Mouse (Mus musculus) adrenal gland, adult 2 months (tissue): ENCODE measurements around the gene Rapsn. TPM values are rescaled to one million over a fixed set of nuclear protein-coding genes. Genes with fewer than 3 reads are reported as not detected.

Experiments
- DNase-seq: peaks from one replicate; pipeline ENCODE4 v3.0.0; 2021
- polyA plus RNA-seq: library from polyadenylated mRNA; depleted of rRNA; stranded (reverse); fragments of >200 nt; gene quantifications from 2 replicates; pipeline ENCODE4 v1.2.3, GENCODE M21; 2012; rRNA removed
- total RNA-seq, 2 experiments: library from RNA; stranded (reverse); gene quantifications; 2 replicates each; pipeline ENCODE4 v1.2.3; 2021

The Rapsn gene
- total and polyA plus RNA-seq, 3 experiments, result 0.72 to 3.8 (median 3.1) TPM

- DNase-seq, result no peak
Observed at GRCm38 (mm10) chr2:91080784-91081513, 45.5 kb downstream of the Rapsn start.

- DNase-seq, result no peak
Observed at GRCm38 (mm10) chr2:91081775-91082695, 46.6 kb downstream of the Rapsn start, which contains the start of gene Spi1. TSS of gene Spi1 (plus strand) at chr2:91082390.

- DNase-seq, result peak; percentile 68
Observed at GRCm38 (mm10) chr2:91082844-91083243, 47.4 kb downstream of the Rapsn start.

- no peak for DNase-seq
Observed at GRCm38 (mm10) chr2:91083366-91083940, 48.0 kb downstream of the Rapsn start.

DNA sequence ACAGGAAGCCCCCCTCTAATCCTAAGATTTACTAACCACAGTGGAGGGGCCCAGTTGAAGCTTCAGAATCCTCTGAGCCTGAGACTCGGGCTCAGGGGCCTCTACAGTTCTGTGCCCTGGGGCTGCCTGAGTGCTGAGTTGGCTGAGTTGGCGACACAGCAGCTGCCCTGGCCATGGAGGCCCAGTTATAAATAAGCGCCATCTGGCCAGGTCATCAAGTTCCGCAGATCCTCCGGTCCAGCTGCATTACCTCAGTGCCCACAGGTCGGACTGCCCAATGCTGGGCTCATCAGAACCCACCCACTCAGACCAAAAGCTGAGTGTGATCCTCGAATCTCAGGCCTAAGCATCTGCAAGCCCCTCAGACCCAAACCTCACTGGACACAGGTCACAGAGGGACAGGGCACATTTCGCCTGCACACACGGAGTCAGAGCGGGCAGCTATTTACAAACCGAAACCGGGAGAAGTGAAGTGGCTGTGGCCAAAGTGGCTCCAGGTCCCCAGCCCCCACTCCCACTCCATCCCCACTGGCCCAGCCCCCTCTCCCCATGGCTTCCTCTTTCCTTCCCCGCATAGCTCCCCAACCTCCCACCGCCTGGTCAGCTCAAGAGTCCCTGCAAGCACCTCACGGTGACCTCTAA is 48.9 kb downstream of the Rapsn start:
- no peak for DNase-seq

DNA sequence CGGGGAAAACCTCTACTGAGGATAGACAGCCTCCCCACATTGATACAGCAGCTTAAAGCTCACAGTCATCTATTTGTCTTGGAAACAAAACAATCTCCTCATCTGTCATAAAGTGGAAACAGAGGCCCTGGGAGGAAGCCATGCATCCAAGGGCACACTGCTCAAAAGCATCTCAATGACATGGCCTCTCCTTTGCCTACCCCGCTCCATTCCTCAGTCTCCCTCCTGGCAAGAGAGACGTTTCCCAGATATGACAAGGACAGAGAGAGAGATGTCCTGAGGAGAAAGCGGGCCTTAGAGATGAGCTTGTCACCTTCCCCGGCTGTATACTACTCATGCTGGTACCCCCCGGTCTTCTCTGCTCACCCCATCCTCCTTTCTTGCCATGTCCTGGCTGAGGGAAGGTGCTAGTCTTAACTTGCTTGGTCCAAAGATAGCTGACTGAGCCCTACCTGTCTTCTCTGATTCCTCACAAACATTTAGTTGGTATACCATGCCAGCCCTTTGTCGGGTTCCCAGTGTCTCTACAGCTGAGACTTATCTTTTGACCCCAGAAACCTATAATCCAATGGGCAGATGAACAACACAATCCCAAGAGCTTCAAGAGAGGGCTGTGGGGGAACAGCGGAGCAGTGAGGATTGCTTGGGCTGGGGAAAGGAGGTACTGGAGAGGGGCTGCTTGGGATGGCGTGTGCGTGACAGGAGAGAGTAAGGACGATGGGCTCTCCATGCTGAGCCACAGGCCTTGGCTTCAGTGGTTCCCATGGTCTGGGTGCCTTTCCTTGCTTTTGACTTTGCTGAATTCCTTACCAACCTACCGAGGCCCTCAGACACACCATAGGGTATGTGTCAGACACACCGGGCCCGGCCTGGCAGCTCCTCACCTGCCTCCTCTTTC is 50.3 kb downstream of the Rapsn start:
- DNase-seq, result no peak

DNA sequence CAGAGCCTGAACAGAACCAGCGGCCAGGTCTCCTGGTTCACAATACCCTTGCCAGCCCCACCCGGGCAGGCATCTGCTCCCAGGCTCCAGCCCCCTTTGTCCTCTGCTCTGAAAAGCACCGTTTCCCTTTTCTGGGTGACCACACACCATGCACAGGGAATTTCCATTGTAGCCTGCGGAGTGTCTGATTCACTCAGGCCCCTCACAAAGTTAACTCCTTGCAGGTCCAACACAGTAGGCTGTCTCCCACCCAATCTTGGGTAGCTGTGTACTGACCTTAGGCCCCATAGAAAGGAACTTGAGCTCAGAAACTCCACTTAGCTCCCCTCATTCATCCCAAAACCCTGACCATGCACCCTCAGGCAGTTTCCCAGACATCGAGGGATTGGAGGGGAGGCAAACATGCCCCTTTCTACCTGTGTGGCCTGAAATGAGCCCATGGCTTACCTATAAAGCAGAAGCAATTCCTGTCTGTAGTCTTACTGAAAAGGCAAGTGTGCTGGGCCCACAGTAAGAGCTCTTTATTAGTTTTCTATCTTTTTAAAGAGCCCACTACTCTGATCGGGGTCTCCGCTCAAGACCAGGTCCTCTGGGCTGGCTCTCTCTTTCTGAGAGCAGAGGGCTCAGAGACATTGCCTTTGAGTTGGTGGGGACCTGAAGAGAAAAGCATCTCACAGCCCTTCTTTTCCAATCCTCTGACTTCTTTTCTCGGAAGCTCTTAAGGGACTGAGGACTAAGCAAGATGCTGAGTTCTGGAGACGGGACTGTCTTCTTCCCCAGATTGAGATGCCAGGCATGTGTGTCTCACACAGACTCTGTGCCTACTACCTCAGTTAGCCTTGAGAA is 51.2 kb downstream of the Rapsn start:
- no peak for DNase-seq

- DNase-seq, result no peak
Observed at GRCm38 (mm10) chr2:91087453-91087852, 52.0 kb downstream of the Rapsn start.

GRCm38 (mm10) chr2:91088987-91089386 is 53.6 kb downstream of the Rapsn start:
- no peak for DNase-seq

DNA sequence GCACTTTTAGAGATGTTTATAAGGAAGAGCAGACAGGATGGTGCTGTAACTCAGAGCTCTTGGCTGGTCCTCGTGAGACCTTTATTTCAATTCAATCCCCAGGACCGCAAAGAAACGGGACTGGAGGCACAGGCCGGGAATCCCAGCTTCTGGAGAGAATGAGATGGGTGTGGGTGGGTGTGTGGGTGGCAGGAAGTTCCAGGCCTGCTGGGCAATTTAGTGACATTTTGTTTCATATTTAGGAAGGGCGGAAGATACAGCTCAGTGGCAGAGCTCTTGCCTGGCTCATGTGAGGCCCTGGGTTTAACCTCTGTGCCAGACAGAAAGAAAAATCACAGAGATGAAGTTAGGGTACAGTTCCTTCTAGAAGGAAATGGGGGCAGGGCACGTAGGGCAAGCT is 54.8 kb downstream of the Rapsn start:
- no peak for DNase-seq

GRCm38 (mm10) chr2:91090827-91091226 is 55.4 kb downstream of the Rapsn start:
- no peak for DNase-seq

Other genes starting within 250 kb of the Rapsn start
- 100 to 1,000 TPM; 264 to 267 TPM for gene Mtch2, start 188.5 kb upstream of the Rapsn start, total RNA-seq
- 28.9 and 36.0 TPM in 2 replicates for gene Mtch2, start 188.5 kb upstream of the Rapsn start, polyA plus RNA-seq
- gene C1qtnf4, start 149.8 kb upstream of the Rapsn start, total RNA-seq, result 1 to 10 TPM; 1.6 to 1.9 TPM
- 13.8 and 19.6 TPM in 2 replicates for gene C1qtnf4, start 149.8 kb upstream of the Rapsn start, polyA plus RNA-seq
- gene Kbtbd4, start 130.9 kb upstream of the Rapsn start, total RNA-seq, result 10 to 100 TPM; 30.0 to 31.2 TPM
- 15.6 and 20.2 TPM in 2 replicates for gene Kbtbd4, start 130.9 kb upstream of the Rapsn start, polyA plus RNA-seq
- 100 to 1,000 TPM; 337 to 401 TPM for gene Ndufs3, start 130.8 kb upstream of the Rapsn start, total RNA-seq
- gene Ndufs3, start 130.8 kb upstream of the Rapsn start, polyA plus RNA-seq, result 176 and 178 TPM in 2 replicates
- 10 to 100 TPM; 82.8 to 88.4 TPM for gene Celf1, start 95.2 kb upstream of the Rapsn start, total RNA-seq
- gene Celf1, start 95.2 kb upstream of the Rapsn start, polyA plus RNA-seq, result 19.8 and 24.2 TPM in 2 replicates
- gene Psmc3, start 18.4 kb downstream of the Rapsn start, total RNA-seq, result 100 to 1,000 TPM; 235 to 255 TPM
- gene Psmc3, start 18.4 kb downstream of the Rapsn start, polyA plus RNA-seq, result 28.1 and 31.9 TPM in 2 replicates
- 10 to 100 TPM; 27.7 to 36.7 TPM for gene Slc39a13, start 34.8 kb downstream of the Rapsn start, total RNA-seq
- gene Slc39a13, start 34.8 kb downstream of the Rapsn start, polyA plus RNA-seq, result 60.4 and 66.7 TPM in 2 replicates
- gene Spi1, start 46.8 kb downstream of the Rapsn start, total RNA-seq, result 1 to 10 TPM; 5.0 to 7.1 TPM
- gene Spi1, start 46.8 kb downstream of the Rapsn start, polyA plus RNA-seq, result 17.6 and 21.9 TPM in 2 replicates
- gene Mybpc3, start 82.5 kb downstream of the Rapsn start, total RNA-seq, result under 1 TPM; 0.07 to 0.09 TPM
- gene Mybpc3, start 82.5 kb downstream of the Rapsn start, polyA plus RNA-seq, result not detected in 2 replicates
- gene Madd, start 148.2 kb downstream of the Rapsn start, total RNA-seq, result 10 to 100 TPM; 18.5 to 20.0 TPM
- 8.9 and 9.0 TPM in 2 replicates for gene Madd, start 148.2 kb downstream of the Rapsn start, polyA plus RNA-seq
- 10 to 100 TPM; 22.1 to 56.8 TPM for gene Nr1h3, start 167.2 kb downstream of the Rapsn start, total RNA-seq
- gene Nr1h3, start 167.2 kb downstream of the Rapsn start, polyA plus RNA-seq, result 44.2 and 62.7 TPM in 2 replicates
- 10 to 100 TPM; 49.5 to 50.4 TPM for gene Acp2, start 167.3 kb downstream of the Rapsn start, total RNA-seq
- 28.7 and 46.6 TPM in 2 replicates for gene Acp2, start 167.3 kb downstream of the Rapsn start, polyA plus RNA-seq
- 1 to 10 TPM; 8.1 to 8.3 TPM for gene Ddb2, start 201.4 kb downstream of the Rapsn start, total RNA-seq
- 12.4 and 12.5 TPM in 2 replicates for gene Ddb2, start 201.4 kb downstream of the Rapsn start, polyA plus RNA-seq
- 100 to 1,000 TPM in 1 of 2 experiments, 10 to 100 TPM in 1; 82.8 to 101 TPM for gene Pacsin3, start 220.3 kb downstream of the Rapsn start, total RNA-seq
- gene Pacsin3, start 220.3 kb downstream of the Rapsn start, polyA plus RNA-seq, result 56.5 and 69.2 TPM in 2 replicates
- 10 to 100 TPM; 89.3 to 92.3 TPM for gene Arfgap2, start 229.4 kb downstream of the Rapsn start, total RNA-seq
- gene Arfgap2, start 229.4 kb downstream of the Rapsn start, polyA plus RNA-seq, result 34.1 and 53.6 TPM in 2 replicates